Mouse (Mus musculus) lung, postnatal 4 days (tissue): ENCODE measurements around the gene Csnk1e.
"Not testable (repeated sequence)": the region's sequence is repeated elsewhere in the genome, so short reads cannot be mapped to it uniquely, and the experiment has no call there.

Source experiments
- DNase-seq, 2 experiments: peaks; one replicate each; pipeline ENCODE4 v3.0.0; 2021

The Csnk1e gene

DNA sequence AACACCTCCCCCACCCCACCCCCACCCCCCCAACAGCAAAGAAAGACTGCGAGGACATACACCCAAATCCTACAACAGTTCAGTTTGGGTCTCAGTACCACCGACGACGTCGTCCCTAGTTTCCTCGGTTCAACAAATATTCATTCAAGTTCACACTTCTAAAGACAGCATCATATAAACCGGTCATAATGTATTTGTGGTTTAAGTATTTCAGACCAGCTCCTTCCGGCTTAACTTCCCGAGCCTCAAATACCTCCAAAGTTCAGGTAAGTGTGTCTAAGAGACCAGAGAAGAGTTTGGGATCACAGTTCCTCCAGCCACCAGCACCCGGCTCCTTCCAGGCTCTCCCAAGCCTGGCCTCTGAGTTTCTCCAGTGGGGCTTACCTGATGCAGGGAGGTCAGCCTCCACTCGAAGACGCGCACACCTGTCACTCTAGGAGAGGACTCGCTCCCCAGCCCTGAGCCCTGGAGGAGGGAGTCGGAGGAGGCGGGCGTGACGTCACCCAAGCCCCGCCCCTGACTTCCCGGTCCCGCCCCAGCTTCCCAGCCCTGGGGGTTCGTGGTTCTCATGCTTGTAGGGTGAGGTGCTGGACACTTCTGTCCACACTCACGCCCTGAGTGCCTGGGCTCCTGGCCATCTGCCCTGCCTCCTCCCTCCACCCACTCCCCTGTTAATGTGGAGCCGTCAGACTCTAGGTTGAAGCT, at the start of gene Csnk1e:
Csnk1e (minus strand) TSS at position 461 of the 705 bp plus-strand sequence.
- DNase-seq, result peak; percentile 88 to 89

GRCm38 (mm10) chr15:79504707-79505452, 49.5 kb upstream of the Csnk1e start, which contains the start of gene Kcnj4:
TSS of gene Kcnj4 (minus strand) at chr15:79505241.
- no peak for DNase-seq

GRCm38 (mm10) chr15:79503438-79503837, 48.1 kb upstream of the Csnk1e start:
- DNase-seq, result no peak

- no peak for DNase-seq
Measured at GRCm38 (mm10) chr15:79502891-79503341, 47.5 kb upstream of the Csnk1e start.

GRCm38 (mm10) chr15:79500110-79500509, 44.7 kb upstream of the Csnk1e start:
- no peak for DNase-seq

- no peak for DNase-seq
Measured at GRCm38 (mm10) chr15:79493527-79493926, 38.2 kb upstream of the Csnk1e start.

GRCm38 (mm10) chr15:79489463-79489862, 34.1 kb upstream of the Csnk1e start:
- DNase-seq, result no peak

DNA sequence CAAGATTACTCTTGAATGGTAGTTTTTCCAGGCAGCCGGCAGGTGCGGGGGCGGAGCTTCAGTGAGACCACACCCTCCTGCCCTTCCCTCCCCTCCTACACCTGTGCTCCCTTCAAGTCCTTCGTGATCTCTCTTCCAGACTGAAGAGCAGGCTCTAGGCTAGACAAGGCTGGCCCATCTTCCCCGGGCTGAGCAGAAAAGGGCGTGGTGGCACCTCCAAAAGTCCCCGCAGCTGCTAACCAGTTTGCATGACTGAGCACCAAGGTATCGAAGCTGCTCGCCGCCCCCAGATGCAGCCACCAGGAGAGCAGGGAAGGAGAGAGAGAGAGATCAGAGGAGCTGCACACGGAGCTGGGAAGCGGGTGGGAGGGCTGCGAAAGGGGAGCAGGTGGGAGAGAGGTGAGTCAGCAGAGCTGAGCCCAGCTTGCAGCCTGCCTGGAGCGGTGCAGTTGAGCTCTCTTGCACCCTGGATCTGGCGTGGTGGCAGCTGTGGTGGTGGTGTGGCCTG, 25.9 kb upstream of the Csnk1e start:
- DNase-seq, result peak in 1 of 2 experiments; percentile 15

GRCm38 (mm10) chr15:79477227-79477626, 21.9 kb upstream of the Csnk1e start:
- DNase-seq, result no peak

- no peak for DNase-seq
Measured at GRCm38 (mm10) chr15:79473638-79474355, 18.4 kb upstream of the Csnk1e start.

DNA sequence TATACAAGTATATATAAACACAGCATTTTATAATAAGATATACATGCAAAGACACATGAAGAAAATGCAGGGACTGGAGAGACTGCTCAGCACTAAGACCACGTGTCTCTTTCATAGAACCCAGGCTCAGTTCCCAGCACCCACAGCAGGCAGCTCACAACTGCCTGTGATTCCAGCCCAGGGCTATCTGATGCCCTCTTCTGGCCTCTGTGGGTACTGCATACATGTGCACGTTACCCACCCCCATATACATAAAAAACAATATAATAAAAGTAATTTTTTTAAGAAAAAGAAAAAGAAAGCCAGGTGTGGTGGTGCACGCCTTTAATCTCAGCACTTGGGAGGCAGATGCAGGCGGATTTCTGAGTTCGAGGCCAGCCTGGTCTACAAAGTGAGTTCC, 17.7 kb upstream of the Csnk1e start:
- DNase-seq, result no peak

DNA sequence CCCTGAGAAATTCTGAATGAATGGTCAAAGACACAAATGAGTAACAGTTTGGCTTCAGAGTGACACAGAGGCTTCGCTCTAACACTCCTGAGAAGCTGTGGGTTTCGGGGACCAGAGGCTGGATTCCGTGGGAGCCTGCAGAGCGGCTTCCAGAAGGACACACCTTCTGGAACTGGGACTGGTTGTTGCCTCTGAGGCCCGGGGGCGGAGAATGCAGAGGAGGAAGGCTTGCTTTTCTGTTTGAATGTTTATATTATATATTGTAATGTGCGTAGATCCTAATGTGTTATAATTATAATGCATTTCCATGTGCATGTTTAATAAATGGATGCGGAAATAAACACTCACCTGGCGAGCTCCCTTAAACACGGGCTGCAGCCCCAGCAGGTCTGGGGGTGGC, 15.7 kb upstream of the Csnk1e start:
- no peak for DNase-seq

GRCm38 (mm10) chr15:79470583-79470982, 15.2 kb upstream of the Csnk1e start:
- DNase-seq, result no peak

- no peak for DNase-seq
Measured at GRCm38 (mm10) chr15:79469577-79469976, 14.2 kb upstream of the Csnk1e start.

DNA sequence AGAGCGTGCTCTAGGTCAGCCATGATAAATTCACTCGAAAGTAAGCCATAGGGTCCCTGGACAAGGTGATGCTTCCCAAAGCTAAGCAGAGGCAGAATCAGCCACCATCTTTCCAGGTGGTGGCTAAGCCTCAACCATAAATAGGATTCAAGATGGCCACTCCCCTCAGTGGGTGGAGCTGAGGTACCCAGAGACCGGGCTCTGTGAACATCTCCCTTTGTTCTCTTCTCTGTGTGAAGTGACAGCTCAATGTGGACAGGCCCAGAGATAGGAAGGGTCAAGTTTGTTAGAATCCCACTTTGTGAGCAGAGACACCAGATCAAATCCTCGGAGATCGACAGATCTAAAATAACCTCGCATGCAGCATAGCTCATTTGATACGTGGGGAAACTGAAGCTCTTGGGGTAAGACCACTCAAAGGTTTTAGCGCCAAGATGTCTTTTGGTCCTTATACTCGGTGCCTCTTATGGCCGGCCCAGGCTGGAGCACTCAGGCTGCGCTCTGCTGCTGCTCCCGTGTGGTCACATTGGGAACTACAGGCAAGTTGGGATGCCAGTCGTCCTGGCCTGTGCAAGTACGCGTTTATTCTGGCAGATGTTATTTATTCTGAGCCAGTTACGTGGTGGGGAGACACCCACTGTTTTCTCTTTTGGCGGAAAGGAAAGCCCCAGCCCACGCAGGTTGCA, 11.4 kb upstream of the Csnk1e start:
- peak; percentile 86 to 92 for DNase-seq

- DNase-seq, result peak in 1 of 2 experiments; percentile 52
Measured at GRCm38 (mm10) chr15:79456546-79456945, 1.2 kb upstream of the Csnk1e start.

- DNase-seq, result not testable (repeated sequence)
Measured at GRCm38 (mm10) chr15:79456104-79456503, 738 bp upstream of the Csnk1e start.

DNA sequence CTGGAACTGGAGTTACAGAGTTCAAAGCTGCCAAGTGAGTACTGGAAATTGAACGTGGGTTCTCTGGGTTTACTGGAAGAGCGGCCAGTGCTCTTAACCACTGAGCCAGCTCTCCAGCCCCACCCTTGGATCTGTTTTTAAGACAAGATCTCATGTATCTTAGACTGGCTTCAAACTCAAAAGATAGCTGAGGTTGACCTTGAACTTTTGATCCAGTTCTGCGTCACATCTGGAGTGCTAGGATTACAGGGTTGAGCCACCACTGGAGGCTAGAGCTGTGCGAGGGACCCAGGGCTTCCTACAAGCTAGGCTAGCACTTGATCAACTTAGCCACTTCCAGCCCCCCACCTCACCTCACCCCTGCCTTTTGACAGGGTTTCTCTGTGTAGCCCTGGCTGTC, 1.5 kb downstream of the Csnk1e start:
- no peak for DNase-seq

DNA sequence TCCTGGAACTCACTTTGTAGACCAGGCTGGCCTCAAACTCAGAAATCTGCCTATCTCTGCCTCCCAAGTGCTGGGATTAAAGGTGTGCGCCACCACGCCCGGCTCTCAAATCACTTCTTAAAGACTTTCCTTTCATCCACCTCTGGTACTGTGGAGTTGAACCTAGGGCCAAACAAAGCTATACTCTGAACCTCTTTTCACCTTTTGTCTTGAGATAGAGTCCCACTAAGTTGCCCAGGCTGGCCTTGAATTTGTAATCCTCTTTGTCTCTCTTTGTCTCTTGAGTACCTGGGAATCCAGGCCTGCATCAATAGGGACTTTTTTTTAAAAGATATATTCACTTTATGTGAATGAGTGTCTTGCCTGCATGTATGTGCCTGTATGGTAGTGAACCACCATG, 7.3 kb downstream of the Csnk1e start:
- DNase-seq, result no peak

DNA sequence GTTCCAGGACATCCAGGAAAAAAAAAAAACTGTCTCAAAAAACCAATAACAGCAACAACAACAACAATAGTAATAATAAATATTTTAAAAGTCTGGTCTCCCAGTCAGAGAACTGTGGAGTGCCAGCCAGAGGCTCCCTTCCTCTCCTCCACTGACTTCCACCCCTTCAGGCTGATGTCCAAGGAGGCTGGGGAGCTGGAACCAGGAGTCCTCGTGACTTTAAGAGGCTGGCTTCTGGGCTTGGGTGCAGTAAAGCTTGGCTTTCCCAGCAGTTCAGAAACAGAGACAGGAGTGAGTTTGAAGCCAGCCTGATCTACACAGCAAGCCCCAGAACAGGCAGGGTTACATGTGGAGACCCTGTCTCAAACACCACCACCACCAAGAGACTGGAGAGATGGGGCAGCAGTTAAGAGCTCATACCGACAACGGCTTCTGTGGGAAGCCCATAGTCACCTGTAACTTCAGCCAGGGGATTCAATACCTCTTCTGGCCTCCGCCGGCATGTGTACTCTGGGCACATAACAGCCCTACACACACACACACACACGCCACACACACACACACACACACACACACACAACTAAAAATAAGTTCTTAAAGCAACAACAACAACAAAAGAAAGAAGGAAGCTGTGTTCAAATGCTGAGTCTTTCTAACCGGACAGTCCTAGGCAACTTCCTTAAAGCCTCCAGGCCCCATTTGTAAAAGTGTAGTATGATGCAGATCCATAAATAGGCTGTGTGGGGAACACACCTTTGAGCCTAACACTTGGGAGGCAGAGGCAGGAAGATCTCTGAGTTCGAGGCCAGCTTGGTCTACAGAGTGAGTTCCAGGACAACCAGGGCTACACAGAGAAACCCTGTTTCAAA, 9.3 kb downstream of the Csnk1e start:
- no peak for DNase-seq

DNA sequence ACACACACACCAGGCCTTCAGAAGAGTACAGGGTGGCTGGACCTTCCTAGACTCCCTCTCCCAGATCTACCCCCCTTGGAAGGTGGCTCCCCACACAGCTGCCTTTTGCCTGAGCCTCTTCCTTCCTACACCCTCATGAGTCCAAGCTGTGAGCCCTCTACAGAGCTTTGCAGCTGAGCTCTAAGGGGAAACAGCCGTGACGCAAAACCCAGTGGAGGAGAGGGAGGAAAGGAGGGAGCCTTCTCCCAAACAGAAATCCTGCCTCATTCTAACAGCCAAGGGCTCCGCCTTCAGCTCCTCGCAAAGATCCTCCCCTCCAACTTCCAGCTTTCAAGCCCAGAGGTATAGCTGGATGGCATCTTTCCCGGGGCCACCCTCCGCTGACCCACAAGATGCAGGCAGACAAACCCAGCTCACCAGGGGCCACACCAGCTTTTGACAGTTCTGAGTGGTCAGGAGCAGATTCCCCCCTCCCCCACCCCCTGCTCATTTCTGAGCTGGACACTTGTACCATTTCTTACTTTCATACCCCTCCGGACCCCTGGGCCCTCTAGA, 11.4 kb downstream of the Csnk1e start:
- DNase-seq, result no peak
